Mouse (Mus musculus): ENCODE measurements around the gene Brap.
A peak's percentile ranks its signal among the peaks of the same experiment; 100 is the strongest.

- peak; percentile 97 for TF ChIP-seq POLR2A (IDR thresholded peaks at IDR 0.05; ENCODE audit: borderline replicate concordance, extremely low read depth, insufficient read depth, insufficient read length, poor library complexity, severe bottlenecking)
- TF ChIP-seq CTCF (IDR thresholded peaks at IDR 0.05; ENCODE audit: borderline replicate concordance, extremely low read depth, insufficient read depth, insufficient read length), result no peak
Observed at GRCm38 (mm10) chr5:121618592-121619513, 41.5 kb upstream of the Brap start, which contains the start of gene Acad12.
